Mouse (Mus musculus) E14TG2a.4 (cell line): ENCODE measurements at regions not wholly inside any gene's neighbourhood (a gene's known extent, or its start where the extent isn't known, plus 50 kb on each side); places are given as distances from the start of the nearest gene placed in this dataset.

ENCODE experiments used
- H3K27me3 ChIP-seq: 2 replicates; pipeline ENCODE4 v1.6.1; 2014; ENCODE audit warnings: low read length, control low read depth; ENCODE audit not compliant: insufficient read depth
- H3K36me3 ChIP-seq: 2 replicates; pipeline ENCODE4 v1.6.1; 2014; ENCODE audit warnings: low read length, control low read depth; ENCODE audit not compliant: insufficient read depth
- H3K4me1 ChIP-seq: replicated peaks from 2 replicates; pipeline ENCODE4 v1.6.1; 2014; ENCODE audit warnings: low read depth, low read length, control low read depth
- H3K4me3 ChIP-seq: replicated peaks from 2 replicates; pipeline ENCODE4 v1.5.1; 2014; ENCODE audit warnings: mild to moderate bottlenecking, low read length
- H3K9me3 ChIP-seq: 2 replicates; pipeline ENCODE4 v1.6.1; 2014; ENCODE audit warnings: low read length, control low read depth
- CTCF ChIP-seq: conservative IDR thresholded peaks from 2 replicates; pipeline ENCODE4 v1.5.1; 2014; ENCODE audit warnings: low read length
- NANOG ChIP-seq: IDR thresholded peaks from 2 replicates; pipeline ENCODE4 v1.6.1; 2014; ENCODE audit warnings: borderline replicate concordance, low read length, mixed read lengths
- POU5F1 ChIP-seq: IDR thresholded peaks from 2 replicates; pipeline ENCODE4 v1.6.1; 2014; ENCODE audit warnings: low read length, borderline replicate concordance

GRCm38 (mm10) chr15:37072202-37072862 is 64.8 kb upstream of the Zfp706 start:
- peaks cover 37% of the 10 kb centered on the region for H3K4me1 ChIP-seq
- no peak overlapping the region for H3K4me3 ChIP-seq
- H3K36me3 ChIP-seq = no peaks in the 10 kb centered on the region
- H3K27me3 ChIP-seq = no peaks in the 10 kb centered on the region
- TF ChIP-seq POU5F1 (no peak), CTCF (no peak), NANOG (no peak)
- no peaks in the 10 kb centered on the region for H3K9me3 ChIP-seq

GRCm38 (mm10) chr15:37070188-37070587 is 62.6 kb upstream of the Zfp706 start:
- Histone ChIP-seq H3K4me1 (peaks cover 37% of the 10 kb centered on the region), H3K36me3 (no peaks in the 10 kb centered on the region), H3K27me3 (no peaks in the 10 kb centered on the region), H3K4me3 (no peak overlapping the region; the same call in 1 of the 2 replicates), H3K9me3 (peaks cover 9% of the 10 kb centered on the region)
- TF ChIP-seq NANOG (no peak), CTCF (no peak), POU5F1 (no peak)

- Histone ChIP-seq H3K27me3 (no peaks in the 10 kb centered on the region), H3K4me3 (no peak overlapping the region), H3K36me3 (no peaks in the 10 kb centered on the region), H3K9me3 (peaks cover 20% of the 10 kb centered on the region), H3K4me1 (peaks cover 37% of the 10 kb centered on the region)
- TF ChIP-seq NANOG (no peak), POU5F1 (no peak), CTCF (no peak)
Measured at GRCm38 (mm10) chr15:37067326-37067725, 59.8 kb upstream of the Zfp706 start.

- Histone ChIP-seq H3K9me3 (peaks cover 26% of the 10 kb centered on the region), H3K4me3 (no peak overlapping the region), H3K27me3 (no peaks in the 10 kb centered on the region), H3K4me1 (peaks cover 37% of the 10 kb centered on the region), H3K36me3 (no peaks in the 10 kb centered on the region)
- TF ChIP-seq NANOG (no peak), POU5F1 (no peak), CTCF (no peak)
Measured at GRCm38 (mm10) chr15:37065926-37066550, 58.5 kb upstream of the Zfp706 start.

GRCm38 (mm10) chr15:37065408-37065807 is 57.8 kb upstream of the Zfp706 start:
- Histone ChIP-seq H3K36me3 (no peaks in the 10 kb centered on the region), H3K27me3 (no peaks in the 10 kb centered on the region), H3K4me3 (no peak overlapping the region), H3K9me3 (peaks cover 30% of the 10 kb centered on the region), H3K4me1 (peaks cover 31% of the 10 kb centered on the region)
- TF ChIP-seq CTCF (no peak), NANOG (no peak), POU5F1 (no peak)

GRCm38 (mm10) chr15:37063781-37064383 is 56.3 kb upstream of the Zfp706 start:
- Histone ChIP-seq H3K4me3 (no peak overlapping the region), H3K36me3 (no peaks in the 10 kb centered on the region)
- TF ChIP-seq POU5F1 = no peak
- no peak for TF ChIP-seq CTCF
- TF ChIP-seq NANOG = no peak

GRCm38 (mm10) chr15:37062585-37062984 is 55.0 kb upstream of the Zfp706 start:
- H3K27me3 ChIP-seq = no peaks in the 10 kb centered on the region
- H3K4me1 ChIP-seq = peaks cover 17% of the 10 kb centered on the region
- TF ChIP-seq CTCF (no peak), NANOG (no peak), POU5F1 (no peak)
- H3K4me3 ChIP-seq = no peak overlapping the region
- H3K9me3 ChIP-seq = peaks cover 35% of the 10 kb centered on the region
- H3K36me3 ChIP-seq = no peaks in the 10 kb centered on the region

More at GRCm38 (mm10) chr15:37063781-37064383, 56.3 kb upstream of the Zfp706 start:
- H3K9me3 ChIP-seq = peaks cover 33% of the 10 kb centered on the region
- H3K4me1 ChIP-seq = peaks cover 16% of the 10 kb centered on the region
- H3K27me3 ChIP-seq = no peaks in the 10 kb centered on the region

GRCm38 (mm10) chr15:37061501-37061900 is 53.9 kb upstream of the Zfp706 start:
- no peaks in the 10 kb centered on the region for H3K36me3 ChIP-seq
- TF ChIP-seq CTCF (no peak), POU5F1 (no peak), NANOG (no peak)
- peaks cover 44% of the 10 kb centered on the region for H3K9me3 ChIP-seq
- no peaks in the 10 kb centered on the region for H3K27me3 ChIP-seq
- no peak overlapping the region for H3K4me3 ChIP-seq
- H3K4me1 ChIP-seq = peaks cover 21% of the 10 kb centered on the region
